Mouse (Mus musculus) MEL (cell line): Measurements from ENCODE around the gene Syce1l. TPM values are rescaled to one million over a fixed set of nuclear protein-coding genes. Genes with fewer than 3 reads are reported as not detected.

ENCODE experiments used
- DNase-seq: peaks from one replicate; pipeline ENCODE4 v3.0.0; 2011; ENCODE audit warnings: low read depth, low spot score
- H3K27ac ChIP-seq: 2 replicates; pipeline ENCODE4 v1.5.1; 2012; ENCODE audit warnings: low read depth, mild to moderate bottlenecking, control low read depth, low read length, moderate library complexity; ENCODE audit not compliant: control insufficient read depth
- H3K27me3 ChIP-seq, 2 experiments: fragments of 150-350 bp in 1 of 2; sonication (generic) in 1 of 2; 2 replicates each; pipeline ENCODE4 v1.6.1; 2012; ENCODE audit warnings: low read length in 2 of 2, mild to moderate bottlenecking in 2 of 2, improper control_type of control experiment in 1 of 2, moderate library complexity in 1 of 2; ENCODE audit not compliant: insufficient read depth in 2 of 2, control insufficient read depth in 1 of 2
- H3K36me3 ChIP-seq, 2 experiments: 2 replicates each; pipeline ENCODE4 v1.6.1; 2012 to 2014; ENCODE audit warnings: low read length in 2 of 2, improper control_type of control experiment in 1 of 2, inconsistent platforms in 1 of 2, mild to moderate bottlenecking in 1 of 2; ENCODE audit not compliant: insufficient read depth in 2 of 2, control insufficient read depth in 1 of 2
- H3K4me1 ChIP-seq, 2 experiments: fragments of 150-350 bp in 1 of 2; sonication (generic) in 1 of 2; 2 replicates each; pipeline ENCODE4 v1.6.1; 2012; ENCODE audit warnings: low read length in 2 of 2, improper control_type of control experiment in 1 of 2, mild to moderate bottlenecking in 1 of 2; ENCODE audit not compliant: insufficient read depth in 2 of 2, control insufficient read depth in 1 of 2
- H3K4me3 ChIP-seq, 2 experiments: fragments of 150-350 bp in 1 of 2; sonication (generic) in 1 of 2; 2 replicates each; pipeline ENCODE4 v1.5.1; 2012; ENCODE audit warnings: low read depth in 2 of 2, low read length in 2 of 2, mild to moderate bottlenecking in 2 of 2, moderate library complexity in 2 of 2, control low read depth in 1 of 2, improper control_type of control experiment in 1 of 2; ENCODE audit not compliant: control insufficient read depth in 1 of 2, insufficient read depth in 1 of 2
- H3K79me2 ChIP-seq: 2 replicates; pipeline ENCODE4 v1.6.1; 2012; ENCODE audit warnings: mild to moderate bottlenecking, low read length, moderate library complexity; ENCODE audit not compliant: control insufficient read depth, poor library complexity, insufficient read depth
- H3K9ac ChIP-seq: 2 replicates; pipeline ENCODE4 v1.6.1; 2012; ENCODE audit warnings: low read depth, mild to moderate bottlenecking, control low read depth, low read length, moderate library complexity; ENCODE audit not compliant: control insufficient read depth, poor library complexity, severe bottlenecking
- H3K9me3 ChIP-seq: fragments of 150-350 bp; sonication (generic); replicated peaks from 2 replicates; pipeline ENCODE4 v1.6.1; 2012; ENCODE audit warnings: mild to moderate bottlenecking, low read length, improper control_type of control experiment, moderate library complexity; ENCODE audit not compliant: insufficient read depth
- BHLHE40 ChIP-seq: IDR thresholded peaks from 2 replicates; pipeline ENCODE4 v1.6.1; 2012; ENCODE audit warnings: low read depth, mild to moderate bottlenecking, inconsistent platforms, low read length, improper control_type of control experiment, borderline replicate concordance
- CHD2 ChIP-seq: IDR thresholded peaks from 2 replicates; pipeline ENCODE4 v1.6.1; 2011; ENCODE audit warnings: low read length, improper control_type of control experiment
- E2F4 ChIP-seq: IDR thresholded peaks from 2 replicates; pipeline ENCODE4 v1.6.1; 2011; ENCODE audit warnings: low read depth, low read length, improper control_type of control experiment, borderline replicate concordance
- ELF1 ChIP-seq: IDR thresholded peaks from 2 replicates; pipeline ENCODE4 v1.6.1; 2014; ENCODE audit warnings: low read depth, mild to moderate bottlenecking, inconsistent platforms, low read length, improper control_type of control experiment, moderate library complexity
- EP300 ChIP-seq, 2 experiments: IDR thresholded peaks; 2 replicates each; pipeline ENCODE4 v1.6.1; 2011; ENCODE audit warnings: improper control_type of control experiment in 2 of 2, low read length in 2 of 2, low read depth in 1 of 2, mild to moderate bottlenecking in 1 of 2
- ETS1 ChIP-seq: IDR thresholded peaks from 2 replicates; pipeline ENCODE4 v1.6.1; 2012; ENCODE audit warnings: low read depth, mild to moderate bottlenecking, inconsistent platforms, low read length, improper control_type of control experiment, moderate library complexity
- GABPA ChIP-seq: IDR thresholded peaks from 2 replicates; pipeline ENCODE4 v1.6.1; 2012; ENCODE audit warnings: low read depth, mild to moderate bottlenecking, inconsistent platforms, low read length, improper control_type of control experiment, moderate library complexity
- GATA1 ChIP-seq: IDR thresholded peaks from 2 replicates; pipeline ENCODE4 v1.6.1; 2011; ENCODE audit warnings: low read depth, low read length, improper control_type of control experiment
- JUND ChIP-seq: IDR thresholded peaks from 2 replicates; pipeline ENCODE4 v1.6.1; 2011; ENCODE audit warnings: low read depth, mild to moderate bottlenecking, improper control_type of control experiment, low read length
- KAT2A ChIP-seq: conservative IDR thresholded peaks from 2 replicates; pipeline ENCODE4 v1.6.1; 2012; ENCODE audit warnings: low read depth, low read length, improper control_type of control experiment, inconsistent platforms
- MAZ ChIP-seq: IDR thresholded peaks from 2 replicates; pipeline ENCODE4 v1.6.1; 2012; ENCODE audit warnings: low read depth, mild to moderate bottlenecking, inconsistent platforms, low read length, improper control_type of control experiment
- MXI1 ChIP-seq: IDR thresholded peaks from 2 replicates; pipeline ENCODE4 v1.6.1; 2011; ENCODE audit warnings: mild to moderate bottlenecking, low read depth, low read length, improper control_type of control experiment
- MYB ChIP-seq: IDR thresholded peaks from 2 replicates; pipeline ENCODE4 v1.6.1; 2011; ENCODE audit warnings: mild to moderate bottlenecking, low read depth, low read length, improper control_type of control experiment
- MYC ChIP-seq: IDR thresholded peaks from 2 replicates; pipeline ENCODE4 v1.6.1; 2011; ENCODE audit warnings: low read depth, mild to moderate bottlenecking, low read length, improper control_type of control experiment, moderate library complexity
- NRF1 ChIP-seq: IDR thresholded peaks from 2 replicates; pipeline ENCODE4 v1.6.1; 2014; ENCODE audit warnings: low read depth, mild to moderate bottlenecking, inconsistent platforms, low read length, improper control_type of control experiment, moderate library complexity; ENCODE audit not compliant: poor library complexity, insufficient read depth, severe bottlenecking
- SIN3A ChIP-seq: IDR thresholded peaks from 2 replicates; pipeline ENCODE4 v1.6.1; 2012; ENCODE audit warnings: low read length, improper control_type of control experiment, inconsistent platforms
- TBP ChIP-seq: IDR thresholded peaks from 2 replicates; pipeline ENCODE4 v1.8.0; 2011; ENCODE audit warnings: low read depth, low read length, improper control_type of control experiment
- UBTF ChIP-seq: IDR thresholded peaks from 2 replicates; pipeline ENCODE4 v1.6.1; 2012; ENCODE audit warnings: low read depth, mild to moderate bottlenecking, inconsistent platforms, low read length, improper control_type of control experiment, moderate library complexity, borderline replicate concordance; ENCODE audit not compliant: insufficient read depth
- USF2 ChIP-seq, 2 experiments: IDR thresholded peaks; 2 replicates each; pipeline ENCODE4 v1.6.1; 2011 to 2012; ENCODE audit warnings: improper control_type of control experiment in 2 of 2, low read length in 2 of 2, borderline replicate concordance in 1 of 2, inconsistent platforms in 1 of 2, low read depth in 1 of 2, mild to moderate bottlenecking in 1 of 2; ENCODE audit not compliant: insufficient read depth in 1 of 2
- ZC3H11A ChIP-seq: IDR thresholded peaks from 2 replicates; pipeline ENCODE4 v1.6.1; 2012; ENCODE audit warnings: low read depth, mild to moderate bottlenecking, inconsistent platforms, low read length, improper control_type of control experiment
- ZKSCAN1 ChIP-seq: IDR thresholded peaks from 2 replicates; pipeline ENCODE4 v1.6.1; 2012; ENCODE audit warnings: low read depth, mild to moderate bottlenecking, inconsistent platforms, low read length, improper control_type of control experiment, moderate library complexity
- ZMIZ1 ChIP-seq: IDR thresholded peaks from 2 replicates; pipeline ENCODE4 v1.6.1; 2012; ENCODE audit warnings: low read depth, mild to moderate bottlenecking, inconsistent platforms, low read length, improper control_type of control experiment, moderate library complexity
- ZNF384 ChIP-seq: IDR thresholded peaks from 2 replicates; pipeline ENCODE4 v1.6.1; 2012; ENCODE audit warnings: low read depth, mild to moderate bottlenecking, inconsistent platforms, low read length, improper control_type of control experiment
- polyA plus RNA-seq, 2 experiments: library from polyadenylated mRNA; stranded (reverse) in 1 of 2; unstranded in 1 of 2; fragments of >175 nt in 1 of 2; fragments of >200 nt in 1 of 2; gene quantifications; 2 replicates each; pipeline versions ENCODE4 v1.2.1 to v1.2.4; 2012; ENCODE audit warnings: low replicate concordance in 2 of 2, low read depth in 1 of 2; ENCODE audit not compliant: insufficient read length in 2 of 2, insufficient read depth in 1 of 2, missing spikeins in 1 of 2
- total RNA-seq: library from RNA; depleted of rRNA; stranded (reverse); fragments of 300-350 nt; gene quantifications from 2 replicates; pipeline ENCODE4 v1.2.3, GENCODE M21; 2012

Gene Syce1l
- total and polyA plus RNA-seq, 3 experiments = not detected

- no peak for DNase-seq
- H3K4me1 ChIP-seq = no peaks in the 10 kb centered on the region
Measured at GRCm38 (mm10) chr8:113675281-113675680, 32.3 kb downstream of the Syce1l start.

GRCm38 (mm10) chr8:113676811-113677210 lies 33.8 kb downstream of the Syce1l start:
- Histone ChIP-seq H3K27me3 (no peaks in the 10 kb centered on the region), H3K9ac (no peak overlapping the region), H3K4me3 (no peak overlapping the region), H3K4me1 (no peaks in the 10 kb centered on the region), H3K9me3 (no peaks in the 10 kb centered on the region), H3K36me3 (no peaks in the 10 kb centered on the region), H3K79me2 (no peaks in the 10 kb centered on the region), H3K27ac (no peak overlapping the region)
- TF ChIP-seq UBTF = no peak
- TF ChIP-seq TBP = no peak
- TF ChIP-seq ZKSCAN1 = no peak
- TF ChIP-seq ZNF384 = no peak
- no peak for TF ChIP-seq JUND
- TF ChIP-seq MYB = no peak
- no peak for TF ChIP-seq ZMIZ1
- no peak for TF ChIP-seq BHLHE40
- TF ChIP-seq USF2 (IDR thresholded peaks at IDR 0.05; ENCODE audit: borderline replicate concordance in 1 of 2, insufficient read depth in 1 of 2, low read depth in 1 of 2, low read length in 2 of 2) = no peak
- no peak for TF ChIP-seq GABPA
- TF ChIP-seq ZC3H11A = no peak
- TF ChIP-seq CHD2 = no peak
- TF ChIP-seq ELF1 = no peak
- no peak for TF ChIP-seq E2F4
- no peak for DNase-seq

More at GRCm38 (mm10) chr8:113675281-113675680, 32.3 kb downstream of the Syce1l start:
- Histone ChIP-seq H3K79me2 (no peaks in the 10 kb centered on the region), H3K9me3 (no peaks in the 10 kb centered on the region), H3K9ac (no peak overlapping the region), H3K36me3 (no peaks in the 10 kb centered on the region), H3K4me3 (no peak overlapping the region), H3K27me3 (no peaks in the 10 kb centered on the region), H3K27ac (no peak overlapping the region)
- no peak for TF ChIP-seq SIN3A
- TF ChIP-seq MAZ = no peak
- TF ChIP-seq GABPA = no peak
- no peak for TF ChIP-seq NRF1
- TF ChIP-seq MXI1 = no peak
- no peak for TF ChIP-seq KAT2A
- no peak for TF ChIP-seq TBP
- TF ChIP-seq BHLHE40 = no peak
- no peak for TF ChIP-seq ELF1
- TF ChIP-seq GATA1 = no peak
- TF ChIP-seq ETS1 = no peak
- no peak for TF ChIP-seq ZC3H11A
- no peak for TF ChIP-seq USF2 (IDR thresholded peaks at IDR 0.05; ENCODE audit: borderline replicate concordance in 1 of 2, insufficient read depth in 1 of 2, low read depth in 1 of 2, low read length in 2 of 2)
- TF ChIP-seq MYC = no peak
- no peak for TF ChIP-seq MYB
- no peak for TF ChIP-seq EP300 (IDR thresholded peaks at IDR 0.05; ENCODE audit: low read depth in 1 of 2, low read length in 2 of 2)
